22 mouse cellular contexts compared by ENCODE assay signal in the genomic region with DNA sequence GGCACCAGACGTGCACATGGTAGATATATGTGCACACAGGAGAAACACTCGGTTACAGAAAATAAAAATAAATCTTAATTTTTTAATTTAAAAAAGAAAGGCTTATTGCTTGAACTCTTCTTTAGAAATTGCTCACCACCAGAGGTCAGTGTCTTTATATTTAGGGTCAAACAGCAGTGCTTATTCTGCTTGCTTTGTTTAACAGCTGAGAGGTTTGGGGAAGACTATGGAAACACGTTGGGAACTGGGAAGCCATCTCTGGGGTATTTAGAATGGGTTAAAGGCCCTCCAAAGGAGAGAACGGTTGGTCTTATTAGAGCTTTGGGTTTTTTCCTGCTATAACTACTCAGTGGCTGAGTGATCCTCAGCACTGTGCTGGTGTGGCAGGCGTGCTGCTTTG. TPM values are rescaled to one million over a fixed set of nuclear protein-coding genes. Genes with fewer than 3 reads are reported as not detected.
"Had no signal": no experiment of that assay in that cellular context is flagged by ENCODE, and none has a peak within 500 bp of the region (broad histone marks: within the 10 kb centered on the region; RNA-seq: fewer than 3 reads in every experiment).

No protein-coding gene starts in this region.

- H3K9ac ChIP-seq: kidney, embryonic 15.5 days; liver, embryonic 13.5 days; lung, embryonic 15.5 days; midbrain, embryonic 15.5 days; stomach, embryonic 15.5 days had no signal

- H3K27ac ChIP-seq: kidney, embryonic 15.5 days; left cerebral cortex, adult 2 months; liver, embryonic 13.5 days; lung, embryonic 15.5 days; midbrain, embryonic 15.5 days; stomach, embryonic 15.5 days had no signal

- DNase-seq: kidney, adult 11 months; kidney, adult 8-10 months; kidney, postnatal 10 days; kidney, postnatal 36 days; layer of hippocampus, postnatal 36 days; liver, embryonic 13.5 days; lung, postnatal 14 days; lung, postnatal 4 days; thymus, postnatal 25 days had no signal

- H3K4me3 ChIP-seq: kidney, embryonic 15.5 days; left cerebral cortex, adult 2 months; liver, embryonic 13.5 days; lung, embryonic 15.5 days; midbrain, embryonic 15.5 days; stomach, embryonic 15.5 days had no signal

- H3K27me3 ChIP-seq: kidney, embryonic 15.5 days; liver, embryonic 13.5 days; lung, embryonic 15.5 days; midbrain, embryonic 15.5 days; stomach, embryonic 15.5 days had no signal

- H3K9me3 ChIP-seq: kidney, embryonic 15.5 days; liver, embryonic 13.5 days; lung, embryonic 15.5 days; midbrain, embryonic 15.5 days; stomach, embryonic 15.5 days had no signal

- ATAC-seq: midbrain, embryonic 15.5 days had no signal

- H3K4me2 ChIP-seq: kidney, embryonic 15.5 days; liver, embryonic 13.5 days; lung, embryonic 15.5 days; midbrain, embryonic 15.5 days; stomach, embryonic 15.5 days had no signal

- H3K4me1 ChIP-seq: kidney, embryonic 15.5 days; liver, embryonic 13.5 days; lung, embryonic 15.5 days; midbrain, embryonic 15.5 days; stomach, embryonic 15.5 days had no signal

RNA-seq across cellular contexts. Expression of a gene that starts 47.0 kb away (rescaled TPM):
- total RNA-seq: liver, adult 2 months; megakaryocyte progenitor cell, adult 5-6 weeks; megakaryocyte-erythroid progenitor cell, adult 5-6 weeks had no signal
- polyA plus RNA-seq: limb, embryonic 11.5 days; limb, embryonic 14.5 days; liver, adult 2 months; liver, embryonic 13.5 days; liver, embryonic 16.5 days; lung, embryonic 15.5 days; small intestine, adult 2 months; thymus, postnatal 0 days had no signal
